Comparison of ENCODE assay signal across 14 mouse cellular contexts in the genomic region with DNA sequence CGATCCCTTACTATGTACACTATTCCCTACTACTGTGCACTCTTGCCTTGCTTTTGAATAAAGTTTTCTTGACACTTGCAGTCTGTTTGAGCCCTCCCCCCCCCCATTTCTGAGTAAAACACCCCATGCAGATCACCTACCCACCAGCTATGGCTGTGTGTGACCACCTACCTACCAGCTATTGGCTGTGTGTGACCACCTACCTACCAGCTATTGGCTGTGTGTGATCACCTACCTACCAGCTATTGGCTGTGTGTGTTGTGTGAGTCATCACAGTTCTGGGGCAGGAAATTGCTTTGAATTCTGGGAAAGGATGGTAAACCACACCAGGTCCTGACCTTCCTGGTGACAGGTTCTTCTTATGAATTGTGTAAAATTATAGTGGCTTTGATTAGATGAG. TPM values are rescaled to one million over a fixed set of nuclear protein-coding genes. Genes with fewer than 3 reads are reported as not detected.
"Had no signal": no experiment of that assay in that cellular context is flagged by ENCODE, and none has a peak within 500 bp of the region (broad histone marks: within the 10 kb centered on the region; RNA-seq: fewer than 3 reads in every experiment).

No protein-coding gene starts in this region.

- ATAC-seq: midbrain, embryonic 13.5 days had no signal

- H3K27me3 ChIP-seq: limb, embryonic 13.5 days; midbrain, embryonic 13.5 days had no signal

- H3K4me3 ChIP-seq: layer of hippocampus, adult 2 months; limb, embryonic 13.5 days; midbrain, embryonic 13.5 days; myocyte; neural tube, embryonic 15.5 days had no signal

- H3K9me3 ChIP-seq: limb, embryonic 13.5 days; midbrain, embryonic 13.5 days; neural tube, embryonic 15.5 days had no signal

- DNase-seq: kidney, adult 18-20 months; kidney, postnatal 10 days; kidney, postnatal 4 days; left cerebral cortex, postnatal 4 days; right cerebral cortex, adult 18-20 months; thymus, adult 18-20 months; thymus, postnatal 36 days had no signal

- H3K36me3 ChIP-seq: limb, embryonic 13.5 days; midbrain, embryonic 13.5 days; neural tube, embryonic 15.5 days had no signal

- H3K9ac ChIP-seq: limb, embryonic 13.5 days; liver, embryonic 14.5 days; midbrain, embryonic 13.5 days; neural tube, embryonic 15.5 days had no signal

- H3K27ac ChIP-seq: layer of hippocampus, adult 2 months; limb, embryonic 13.5 days; liver, embryonic 14.5 days; midbrain, embryonic 13.5 days; neural tube, embryonic 15.5 days had no signal

- H3K4me2 ChIP-seq: limb, embryonic 13.5 days; midbrain, embryonic 13.5 days; neural tube, embryonic 15.5 days had no signal

RNA-seq across cellular contexts. Expression of a gene that starts 26.2 kb away (rescaled TPM):
- polyA plus RNA-seq: liver, adult 2 months; myocyte had no signal

RNA-seq across cellular contexts. Expression of a gene that starts 31.4 kb away (rescaled TPM):
- total RNA-seq: liver, adult 2 months had no signal
- polyA plus RNA-seq: liver, adult 2 months; myocyte had no signal
